Mouse (Mus musculus) kidney, adult 2 months (tissue): Measurements from ENCODE around the gene Lysmd4.

Experiments used
- CTCF ChIP-seq: fragments of 200-500 bp; conservative IDR thresholded peaks from 2 replicates; pipeline ENCODE4 v1.5.1; 2011; ENCODE audit warnings: low read depth, mild to moderate bottlenecking, control low read depth, low read length, moderate library complexity, mixed read lengths; ENCODE audit not compliant: insufficient read depth, insufficient read length
- POLR2A ChIP-seq: fragments of 200-500 bp; IDR thresholded peaks from one replicate; pipeline ENCODE4 v1.6.1; 2011; ENCODE audit warnings: low read depth, low read length, control low read depth

DNA sequence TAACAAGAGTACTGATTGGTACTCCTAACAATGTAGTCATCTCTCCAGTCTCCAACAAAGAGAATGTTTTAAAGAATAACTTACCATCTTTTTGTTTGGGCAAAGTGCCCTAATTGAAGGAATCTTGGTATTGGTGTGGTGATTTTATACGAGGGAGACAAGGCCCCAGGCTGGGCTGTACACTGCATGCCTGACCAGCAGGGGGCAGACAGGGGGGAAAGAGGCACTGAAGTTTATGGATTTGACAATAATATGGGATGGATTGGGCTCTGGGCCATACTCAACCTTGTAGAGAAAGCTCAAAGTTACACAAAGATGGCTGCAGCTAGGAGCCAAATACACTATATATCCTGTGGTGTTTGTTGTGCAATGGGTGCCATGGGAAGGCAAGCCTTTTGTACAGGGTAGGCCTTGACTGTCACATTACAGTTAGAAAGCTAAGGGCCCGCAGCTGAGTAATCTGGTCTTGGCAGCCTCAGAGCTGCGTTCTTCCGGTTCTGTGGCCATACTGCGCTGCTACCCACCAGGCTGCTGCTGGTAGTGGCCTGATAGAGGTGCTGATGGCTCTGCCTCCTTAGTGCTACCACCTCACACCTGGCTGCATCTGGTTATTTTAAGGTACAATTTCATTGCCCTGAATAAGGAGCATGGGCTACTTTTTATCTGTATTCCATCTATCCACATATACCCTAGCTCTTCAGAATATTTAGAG, 6.7 kb downstream of the Lysmd4 start:
- TF ChIP-seq CTCF (peak; percentile 77), POLR2A (no peak)
